Mouse (Mus musculus): ENCODE results near the gene Gramd2.

Gene Gramd2

DNA sequence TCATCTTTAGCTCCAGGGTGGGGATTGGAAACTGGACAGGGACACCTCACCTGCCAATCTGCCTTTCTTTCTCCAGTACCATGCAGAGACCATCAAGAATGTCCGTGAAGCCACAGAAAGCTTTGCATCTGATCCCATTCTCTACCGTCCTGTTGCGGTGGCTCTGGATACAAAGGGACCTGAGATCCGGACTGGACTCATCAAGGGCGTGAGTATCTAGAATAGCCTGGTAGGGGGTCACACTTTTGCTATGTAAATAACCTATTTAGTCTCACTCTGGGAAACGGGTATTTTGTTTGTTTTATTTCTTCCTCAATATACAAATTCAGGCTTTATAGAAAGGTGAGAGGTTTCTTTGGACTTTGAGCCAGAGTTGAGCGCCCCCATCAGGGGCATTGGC lies 11.5 kb upstream of the Gramd2 start:
- no peak for DNase-seq (ENCODE audit: low spot score)

DNA sequence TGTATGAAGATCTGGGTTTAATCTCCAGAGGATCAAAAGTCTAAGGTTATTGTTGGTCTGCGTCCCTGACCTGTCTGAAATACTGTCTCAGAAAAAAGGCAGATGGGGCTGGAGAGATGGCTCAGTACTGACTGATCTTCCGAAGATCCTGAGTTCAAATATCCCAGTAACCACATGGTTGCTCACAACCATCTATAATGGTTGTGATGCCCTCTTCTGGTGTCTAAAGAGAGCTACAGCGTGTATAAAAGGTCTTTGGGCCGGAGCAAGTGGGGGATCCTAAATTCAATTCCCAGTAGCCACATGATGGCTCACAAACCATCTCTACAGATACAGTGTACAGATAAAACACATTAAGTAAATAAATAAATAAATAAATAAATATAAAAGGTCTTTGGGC lies 10.8 kb upstream of the Gramd2 start:
- no peak for DNase-seq (ENCODE audit: low spot score)

- no peak for DNase-seq (ENCODE audit: low spot score)
Observed at GRCm38 (mm10) chr9:59672195-59672894, 7.6 kb upstream of the Gramd2 start.

- DNase-seq (ENCODE audit: low spot score): no peak
Observed at GRCm38 (mm10) chr9:59673427-59673826, 6.5 kb upstream of the Gramd2 start.

- DNase-seq (ENCODE audit: low spot score): no peak
Observed at GRCm38 (mm10) chr9:59675598-59675997, 4.3 kb upstream of the Gramd2 start.

DNA sequence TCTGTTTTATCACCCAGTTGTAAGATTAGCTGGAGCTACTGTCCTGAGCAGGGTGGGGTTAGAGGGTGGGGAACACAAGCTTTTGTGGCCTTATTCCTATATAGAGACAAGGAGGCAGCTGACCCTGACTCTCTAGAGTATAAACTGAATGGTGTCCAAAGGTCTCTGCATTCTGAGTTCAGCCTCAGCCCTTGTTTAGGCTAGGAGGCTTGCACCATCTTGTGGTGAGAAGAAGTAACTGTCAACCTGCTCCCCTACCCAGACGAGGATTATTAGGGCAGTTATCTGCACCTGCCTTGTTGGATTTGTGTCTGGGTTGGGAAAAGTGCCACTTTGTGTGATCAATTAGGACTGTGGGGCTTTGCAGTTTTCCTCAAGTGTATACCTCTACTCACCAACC lies 1.6 kb upstream of the Gramd2 start:
- no peak for DNase-seq (ENCODE audit: low spot score)

GRCm38 (mm10) chr9:59680534-59680875 lies 561 bp downstream of the Gramd2 start:
- DNase-seq (ENCODE audit: low spot score): no peak

DNA sequence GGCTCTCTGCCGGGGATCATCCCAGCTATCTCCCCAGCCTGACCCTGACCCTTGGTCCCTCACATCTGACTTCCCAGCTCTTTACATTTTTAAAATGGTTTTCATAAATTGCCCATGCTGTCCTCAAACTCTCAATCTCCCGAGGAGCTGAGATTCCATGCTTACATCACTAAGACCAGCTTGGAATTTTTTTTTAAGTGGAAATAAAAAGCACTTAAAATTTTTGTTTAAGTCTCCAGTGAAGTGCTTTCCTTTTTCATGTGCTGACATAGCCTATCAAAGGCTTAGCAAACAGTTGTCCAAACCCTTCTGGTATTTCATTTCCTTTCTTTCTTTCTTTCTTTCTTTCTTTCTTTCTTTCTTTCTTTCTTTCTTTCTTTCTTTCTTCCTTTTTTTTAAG lies 4.1 kb downstream of the Gramd2 start:
- no peak for DNase-seq (ENCODE audit: low spot score)

GRCm38 (mm10) chr9:59687416-59688046 lies 7.6 kb downstream of the Gramd2 start:
- no peak for DNase-seq (ENCODE audit: low spot score)

- DNase-seq (ENCODE audit: low spot score): peak; percentile 58
Observed at GRCm38 (mm10) chr9:59691635-59692094, 11.7 kb downstream of the Gramd2 start.

DNA sequence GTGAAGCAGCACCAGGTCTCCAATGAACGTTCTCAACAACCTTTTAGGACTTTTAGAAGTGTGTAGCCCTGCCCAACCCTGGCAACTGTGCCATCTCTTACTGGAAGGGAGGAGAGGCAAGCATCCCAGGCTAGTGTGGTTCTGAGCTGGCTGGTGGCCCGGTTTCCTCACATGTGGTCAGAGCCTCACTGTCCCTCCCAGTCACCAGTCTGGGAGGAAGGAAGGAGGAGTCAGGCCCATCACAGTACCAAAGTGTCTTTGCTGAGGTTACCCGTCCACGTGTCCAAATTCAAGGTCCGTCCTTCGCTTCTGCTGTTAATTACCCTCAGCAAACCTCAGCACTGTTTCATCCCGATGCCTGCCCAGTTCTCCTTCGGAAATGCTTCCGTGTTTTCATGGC lies 12.2 kb downstream of the Gramd2 start:
- no peak for DNase-seq (ENCODE audit: low spot score)

DNA sequence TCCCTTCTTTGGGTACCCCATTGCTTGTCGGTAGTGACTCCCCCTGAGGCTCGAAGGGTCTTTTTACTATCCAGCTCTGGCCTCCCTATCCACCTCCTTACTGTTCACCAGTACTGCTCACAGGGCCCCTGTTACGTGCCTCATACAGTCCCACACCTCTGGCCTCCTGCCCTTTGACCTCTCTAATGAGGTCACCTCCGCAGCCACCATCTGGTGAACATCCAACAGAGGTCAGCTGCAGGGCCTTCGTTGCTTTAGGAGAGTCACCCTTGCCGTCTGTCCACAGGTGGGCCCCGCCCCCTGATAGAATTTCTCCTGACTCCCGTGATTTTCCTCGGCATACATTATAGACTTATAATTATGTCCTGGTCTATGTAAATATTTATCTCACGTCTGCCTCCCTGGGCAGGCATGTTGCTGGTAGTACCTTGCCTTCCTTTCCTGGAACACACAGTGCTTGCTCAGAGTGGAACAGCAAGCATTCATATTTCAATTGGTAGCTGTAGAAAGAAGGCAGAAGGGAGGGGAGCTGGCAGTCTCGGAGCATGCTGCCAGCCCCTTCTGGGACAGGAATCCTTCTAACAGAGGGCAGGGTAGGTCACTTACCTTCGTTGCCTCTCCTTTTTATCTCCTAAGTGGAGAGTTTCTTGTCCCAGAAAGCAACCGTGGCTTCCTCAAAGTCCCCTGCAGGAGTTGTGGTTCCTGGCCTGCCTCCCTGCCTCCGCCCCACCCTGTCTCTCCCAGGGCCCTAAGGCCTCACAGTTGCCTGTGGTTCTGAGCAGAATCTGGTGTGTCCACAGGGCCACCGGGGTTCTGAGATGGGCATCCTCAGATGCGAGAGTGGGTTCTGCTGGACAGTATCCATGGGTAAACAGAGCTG lies 14.9 kb downstream of the Gramd2 start:
- no peak for DNase-seq (ENCODE audit: low spot score)

DNA sequence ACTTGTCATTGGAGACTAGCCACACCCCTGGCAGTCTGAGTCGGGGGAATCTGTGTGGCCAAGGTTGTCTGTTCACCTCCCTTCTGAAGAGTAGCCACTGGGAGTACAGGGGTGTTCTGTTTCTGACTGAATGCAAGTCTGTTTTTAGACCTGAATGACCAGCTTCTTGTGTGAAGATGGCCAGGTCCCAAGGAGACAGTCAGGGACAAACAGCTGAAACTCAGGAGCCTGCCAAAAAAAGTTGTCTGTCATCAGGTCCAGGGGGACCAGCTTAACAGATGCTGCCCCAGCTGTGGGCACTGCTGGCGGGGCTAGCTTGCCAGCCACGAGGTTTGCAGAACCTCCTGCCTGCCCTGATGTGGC lies 15.5 kb downstream of the Gramd2 start:
- no peak for DNase-seq (ENCODE audit: low spot score)

- no peak for DNase-seq (ENCODE audit: low spot score)
Observed at GRCm38 (mm10) chr9:59696381-59696780, 16.4 kb downstream of the Gramd2 start.

GRCm38 (mm10) chr9:59701094-59701493 lies 21.1 kb downstream of the Gramd2 start:
- no peak for DNase-seq (ENCODE audit: low spot score)

- no peak for DNase-seq (ENCODE audit: low spot score)
Observed at GRCm38 (mm10) chr9:59703099-59703498, 23.2 kb downstream of the Gramd2 start.

- DNase-seq (ENCODE audit: low spot score): no peak
Observed at GRCm38 (mm10) chr9:59706850-59707825, 27.2 kb downstream of the Gramd2 start.

DNA sequence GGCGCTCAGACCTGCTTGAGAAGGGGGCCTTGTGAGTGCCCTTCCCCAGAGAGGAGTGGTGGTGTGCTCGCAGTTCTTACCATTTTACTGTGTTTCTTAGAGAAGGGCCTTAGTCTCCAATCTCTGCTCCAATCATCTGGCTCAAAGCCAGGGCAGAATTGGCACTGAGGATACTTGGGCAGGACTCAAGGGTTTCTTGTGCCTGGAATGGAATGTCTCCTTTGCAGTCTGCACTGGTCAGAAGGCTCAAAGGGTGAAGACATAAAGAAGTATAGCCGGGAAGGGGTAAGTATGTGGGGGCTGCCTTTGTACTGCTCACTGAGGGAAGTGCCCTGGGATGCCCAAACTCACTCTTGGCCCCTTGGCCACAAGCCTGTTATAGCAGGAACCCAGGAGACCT lies 29.3 kb downstream of the Gramd2 start:
- no peak for DNase-seq (ENCODE audit: low spot score)

- DNase-seq (ENCODE audit: low spot score): no peak
Observed at GRCm38 (mm10) chr9:59716275-59716898, 36.4 kb downstream of the Gramd2 start.

- no peak for DNase-seq (ENCODE audit: low spot score)
Observed at GRCm38 (mm10) chr9:59718237-59718636, 38.3 kb downstream of the Gramd2 start.

DNA sequence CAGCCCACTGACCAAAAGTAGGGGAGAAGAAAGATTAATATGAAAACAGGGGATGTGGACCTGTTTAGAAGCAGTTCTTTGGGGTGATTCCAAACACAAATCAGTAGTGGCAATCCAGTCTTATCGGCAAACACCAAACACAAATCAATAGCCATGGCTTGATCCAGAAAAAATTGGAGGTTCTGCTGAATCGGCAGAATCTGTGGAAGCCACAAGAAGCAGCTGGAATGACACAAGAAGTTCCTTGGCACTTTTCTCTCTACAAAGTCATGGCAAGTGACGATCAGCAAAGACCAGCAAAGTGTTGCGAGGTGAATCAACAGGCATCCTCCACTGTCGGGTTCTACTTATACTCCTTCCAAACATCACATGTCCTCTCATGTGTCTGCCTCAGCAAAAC lies 41.2 kb downstream of the Gramd2 start:
- no peak for DNase-seq (ENCODE audit: low spot score)

Measured in ovary, postnatal 10 days (tissue).